ENCODE assay signal across 9 mouse cellular contexts in genomic region chr19:56116285-56116680, GRCm38 (mm10).
DNase-seq lines count a peak whose midpoint lies in the region; ATAC-seq and TF ChIP-seq lines count a peak whose summit lies in the region.
"Had no signal": no experiment of that assay in that cellular context is flagged by ENCODE, and none has a peak within 500 bp of the region (broad histone marks: within the 10 kb centered on the region; RNA-seq: fewer than 3 reads in every experiment).

No protein-coding gene starts in this region.

- H3K27me3 ChIP-seq in embryonic facial prominence, embryonic 12.5 days: no peaks in the 10 kb centered on the region; the same call in 1 of the 2 replicates
- peaks cover 8% of the 10 kb centered on the region for H3K27me3 ChIP-seq in embryonic facial prominence, embryonic 10.5 days (replicated peaks; ENCODE audit: low read depth, poor library complexity, severe bottlenecking)
- H3K27me3 ChIP-seq in kidney, embryonic 15.5 days: 0 out of 2 replicates have a peak, but pooled peaks cover 4% of the 10 kb centered on the region
- H3K27me3 ChIP-seq in kidney, adult 2 months (replicated peaks; ENCODE audit: control insufficient read depth, insufficient read depth, low read length): no peaks in the 10 kb centered on the region; the same call in 1 of the 2 replicates
- peaks cover 15% of the 10 kb centered on the region; the same call in 1 of the 2 replicates for H3K27me3 ChIP-seq in neural tube, embryonic 15.5 days (replicated peaks)
- H3K27me3 ChIP-seq in stomach, postnatal 0 days (ENCODE audit: control insufficient read depth, insufficient read depth, low read length): no peaks in the 10 kb centered on the region
- H3K27me3 ChIP-seq: liver, embryonic 12.5 days had no signal

- H3K9me3 ChIP-seq in embryonic facial prominence, embryonic 12.5 days: peaks cover 9% of the 10 kb centered on the region; the same call in 1 of the 2 replicates
- H3K9me3 ChIP-seq in embryonic facial prominence, embryonic 10.5 days: peaks cover 6% of the 10 kb centered on the region; the same call in 1 of the 2 replicates
- no peaks in the 10 kb centered on the region for H3K9me3 ChIP-seq in kidney, embryonic 15.5 days (replicated peaks)
- no peaks in the 10 kb centered on the region for H3K9me3 ChIP-seq in neural tube, embryonic 15.5 days (replicated peaks)
- no peaks in the 10 kb centered on the region for H3K9me3 ChIP-seq in stomach, postnatal 0 days (ENCODE audit: control insufficient read depth, low read length)

- TF ChIP-seq EP300 in stomach, postnatal 0 days (optimal IDR thresholded peaks at IDR 0.05): no peak

- TF ChIP-seq CTCF in kidney, adult 2 months (conservative IDR thresholded peaks at IDR 0.05; ENCODE audit: insufficient read depth, insufficient read length, low read depth, low read length): no peak
- no peak for TF ChIP-seq CTCF in stomach, postnatal 0 days (IDR thresholded peaks at IDR 0.05; ENCODE audit: low read depth)

- 0 out of 2 replicates have a peak, but pooled peaks have one; percentile 22 for ATAC-seq in embryonic facial prominence, embryonic 12.5 days (ENCODE audit: insufficient number of reproducible peaks, insufficient read depth, low FRiP score, low TSS enrichment)
- no peak for ATAC-seq in kidney, embryonic 15.5 days (replicated peaks; ENCODE audit: low FRiP score)
- ATAC-seq in neural tube, embryonic 15.5 days (ENCODE audit: low FRiP score): no peak
- peak; percentile 47; the same call in 1 of the 2 replicates for ATAC-seq in stomach, postnatal 0 days (ENCODE audit: low FRiP score, low TSS enrichment)
- ATAC-seq: liver, embryonic 12.5 days had no signal

- no peak for TF ChIP-seq POLR2A in kidney, adult 2 months (IDR thresholded peaks at IDR 0.05; ENCODE audit: low read depth, low read length)

- H3K27ac ChIP-seq in embryonic facial prominence, embryonic 12.5 days: peak overlapping the region; percentile 46; the same call in 1 of the 2 replicates
- H3K27ac ChIP-seq in embryonic facial prominence, embryonic 10.5 days (replicated peaks): no peak overlapping the region
- peak overlapping the region; percentile 24 for H3K27ac ChIP-seq in kidney, embryonic 15.5 days
- no peak overlapping the region for H3K27ac ChIP-seq in kidney, adult 2 months (ENCODE audit: insufficient read depth, low read depth, low read length)
- no peak overlapping the region for H3K27ac ChIP-seq in neural tube, embryonic 15.5 days (replicated peaks)
- H3K27ac ChIP-seq in stomach, postnatal 0 days (replicated peaks): 0 out of 2 replicates have a peak overlapping the region, but pooled peaks have one; percentile 8
- H3K27ac ChIP-seq: liver, embryonic 12.5 days had no signal

- H3K4me1 ChIP-seq in embryonic facial prominence, embryonic 12.5 days: peaks cover 23% of the 10 kb centered on the region
- peaks cover 22% of the 10 kb centered on the region for H3K4me1 ChIP-seq in embryonic facial prominence, embryonic 10.5 days
- H3K4me1 ChIP-seq in kidney, embryonic 15.5 days: peaks cover 23% of the 10 kb centered on the region
- no peaks in the 10 kb centered on the region for H3K4me1 ChIP-seq in kidney, adult 2 months (ENCODE audit: control insufficient read depth, insufficient read depth, low read length)
- H3K4me1 ChIP-seq in neural tube, embryonic 15.5 days: peaks cover 13% of the 10 kb centered on the region
- 0 out of 2 replicates have a peak, but pooled peaks cover 3% of the 10 kb centered on the region for H3K4me1 ChIP-seq in stomach, postnatal 0 days (replicated peaks; ENCODE audit: control insufficient read depth, insufficient read depth)
- H3K4me1 ChIP-seq: liver, embryonic 12.5 days had no signal

- H3K4me3 ChIP-seq in embryonic facial prominence, embryonic 12.5 days: no peak overlapping the region
- no peak overlapping the region for H3K4me3 ChIP-seq in embryonic facial prominence, embryonic 10.5 days
- H3K4me3 ChIP-seq in kidney, embryonic 15.5 days (replicated peaks): no peak overlapping the region
- H3K4me3 ChIP-seq in kidney, adult 2 months (ENCODE audit: insufficient read depth, low read depth, low read length): no peak overlapping the region
- H3K4me3 ChIP-seq in neural tube, embryonic 15.5 days (replicated peaks): no peak overlapping the region
- no peak overlapping the region for H3K4me3 ChIP-seq in stomach, postnatal 0 days (ENCODE audit: low read depth, low read length)
- H3K4me3 ChIP-seq: liver, embryonic 12.5 days had no signal

- no peak for DNase-seq in embryonic facial prominence, embryonic 10.5 days (ENCODE audit: low spot score)
- no peak for DNase-seq in kidney, adult 2 months
- no peak for DNase-seq in neural tube, embryonic 10.5 days (ENCODE audit: extremely low spot score, low spot score)
- no peak for DNase-seq in stomach, postnatal 0 days (ENCODE audit: low spot score)
- DNase-seq in spleen, postnatal 4 days (ENCODE audit: low spot score in 2 of 2): no peak

- H3K4me2 ChIP-seq in embryonic facial prominence, embryonic 12.5 days (replicated peaks): peak overlapping the region; percentile 34
- peak overlapping the region; percentile 33 for H3K4me2 ChIP-seq in kidney, embryonic 15.5 days
- H3K4me2 ChIP-seq in neural tube, embryonic 15.5 days: 0 out of 2 replicates have a peak overlapping the region, but pooled peaks have one; percentile 3
- no peak overlapping the region for H3K4me2 ChIP-seq in stomach, postnatal 0 days (replicated peaks; ENCODE audit: low read depth)
- H3K4me2 ChIP-seq: liver, embryonic 12.5 days had no signal

- H3K36me3 ChIP-seq in embryonic facial prominence, embryonic 12.5 days: no peaks in the 10 kb centered on the region
- no peaks in the 10 kb centered on the region for H3K36me3 ChIP-seq in embryonic facial prominence, embryonic 10.5 days (replicated peaks)
- H3K36me3 ChIP-seq in kidney, embryonic 15.5 days: no peaks in the 10 kb centered on the region
- H3K36me3 ChIP-seq in kidney, adult 2 months (ENCODE audit: control insufficient read depth, insufficient read depth, low read length): no peaks in the 10 kb centered on the region
- no peaks in the 10 kb centered on the region for H3K36me3 ChIP-seq in neural tube, embryonic 15.5 days
- no peaks in the 10 kb centered on the region for H3K36me3 ChIP-seq in stomach, postnatal 0 days (ENCODE audit: control insufficient read depth, insufficient read depth, low read length)
- H3K36me3 ChIP-seq: liver, embryonic 12.5 days had no signal

- WGBS in embryonic facial prominence, embryonic 12.5 days: 37% methylated on average over 7 of the region's 7 CpGs
- WGBS in embryonic facial prominence, embryonic 10.5 days: 72% methylated on average over 7 of the region's 7 CpGs
- 41% methylated on average over 7 of the region's 7 CpGs for WGBS in kidney, embryonic 15.5 days
- 41% methylated on average over 7 of the region's 7 CpGs for WGBS in kidney, adult 2 months
- 36% methylated on average over 7 of the region's 7 CpGs for WGBS in neural tube, embryonic 15.5 days
- WGBS in stomach, postnatal 0 days: 26% methylated on average over 7 of the region's 7 CpGs

- H3K9ac ChIP-seq in embryonic facial prominence, embryonic 12.5 days: no peak overlapping the region
- H3K9ac ChIP-seq in kidney, embryonic 15.5 days: no peak overlapping the region
- H3K9ac ChIP-seq in neural tube, embryonic 15.5 days (replicated peaks): no peak overlapping the region
- H3K9ac ChIP-seq in stomach, postnatal 0 days (ENCODE audit: low read length): no peak overlapping the region
- H3K9ac ChIP-seq: liver, embryonic 12.5 days had no signal

Comparison
In these comparisons a context has a peak if more than half of its experiments do, and no peak if none do; other contexts are left out.
1. H3K27ac ChIP-seq: peak in embryonic facial prominence, embryonic 12.5 days (single experiment), kidney, embryonic 15.5 days (single experiment) and stomach, postnatal 0 days (single experiment); none in embryonic facial prominence, embryonic 10.5 days (single experiment), kidney, adult 2 months (single experiment) and neural tube, embryonic 15.5 days (single experiment).
2. ATAC-seq: peak in embryonic facial prominence, embryonic 12.5 days (single experiment) and stomach, postnatal 0 days (single experiment); none in kidney, embryonic 15.5 days (single experiment) and neural tube, embryonic 15.5 days (single experiment).